In the genomic region with DNA sequence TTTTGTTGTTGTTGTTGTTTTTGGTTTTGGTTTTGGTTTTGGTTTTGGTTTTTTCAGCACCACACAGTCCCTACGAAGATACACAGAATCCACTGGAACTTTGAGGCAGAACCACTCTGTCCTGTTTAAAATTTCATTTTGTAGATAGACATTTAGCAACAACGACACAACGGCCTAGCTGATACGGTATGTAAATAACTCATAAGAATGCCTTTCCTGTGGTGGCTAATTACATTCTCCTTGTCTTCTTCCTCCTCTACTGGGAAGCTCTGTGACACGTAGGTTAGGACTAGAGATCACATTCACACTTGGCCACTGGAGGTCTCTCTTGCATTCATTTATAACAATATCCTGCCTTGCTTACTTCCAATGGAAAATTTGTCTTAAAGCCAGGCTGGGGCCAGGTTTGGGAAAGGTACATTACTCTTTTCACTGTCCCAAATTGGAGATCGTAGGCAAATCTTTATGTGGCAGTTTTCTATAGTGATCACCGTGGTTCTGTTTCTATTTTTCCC, we compare ENCODE assay signal across 10 mouse cellular contexts. TPM values are rescaled to one million over a fixed set of nuclear protein-coding genes. Genes with fewer than 3 reads are reported as not detected.
DNase-seq lines count a peak whose midpoint lies in the region; ATAC-seq and TF ChIP-seq lines count a peak whose summit lies in the region.
"Had no signal": no experiment of that assay in that cellular context is flagged by ENCODE, and none has a peak within 500 bp of the region (broad histone marks: within the 10 kb centered on the region; RNA-seq: fewer than 3 reads in every experiment).

No protein-coding gene starts in this region.

- H3K79me2 ChIP-seq in CH12.LX (replicated peaks; ENCODE audit: control insufficient read depth, extremely low read depth, insufficient read depth, poor library complexity, severe bottlenecking): no peaks in the 10 kb centered on the region

- H3K4me3 ChIP-seq in hindbrain, embryonic 14.5 days (replicated peaks; ENCODE audit: low read length): no peak overlapping the region
- H3K4me3 ChIP-seq in hindbrain, embryonic 10.5 days: no peak overlapping the region
- H3K4me3 ChIP-seq in CH12.LX (replicated peaks in 1 of 3; ENCODE audit: low read depth in 2 of 3, low read length in 2 of 3, poor library complexity in 1 of 3): no peak overlapping the region
- H3K4me3 ChIP-seq in hindbrain, embryonic 16.5 days (ENCODE audit: low read length): no peak overlapping the region
- H3K4me3 ChIP-seq: liver, embryonic 13.5 days had no signal

- TF ChIP-seq CTCF in CH12.LX (conservative IDR thresholded peaks at IDR 0.05 in 1 of 2, IDR thresholded peaks at IDR 0.05 in 1 of 2; ENCODE audit: low read depth in 2 of 2, low read length in 2 of 2): peak in 1 of 2 experiments; percentile 57; a peak in 2 of 4 replicates

- 41% methylated on average over 7 of the region's 7 CpGs for WGBS in hindbrain, embryonic 14.5 days
- WGBS in hindbrain, embryonic 10.5 days: 45% methylated on average over 7 of the region's 7 CpGs
- 50% methylated on average over 7 of the region's 7 CpGs for WGBS in hindbrain, embryonic 16.5 days

- peak; percentile 57 for TF ChIP-seq RAD21 in CH12.LX (IDR thresholded peaks at IDR 0.05; ENCODE audit: low read depth, low read length)

- no peaks in the 10 kb centered on the region for H3K4me1 ChIP-seq in hindbrain, embryonic 14.5 days (replicated peaks; ENCODE audit: control insufficient read depth, insufficient read depth, low read length)
- H3K4me1 ChIP-seq in hindbrain, embryonic 10.5 days (replicated peaks): no peaks in the 10 kb centered on the region
- peaks cover 0 to 17% of the 10 kb centered on the region in 2 experiments; a peak in 2 of 4 replicates for H3K4me1 ChIP-seq in CH12.LX (ENCODE audit: control insufficient read depth in 1 of 2, insufficient read depth in 2 of 2)
- no peaks in the 10 kb centered on the region for H3K4me1 ChIP-seq in hindbrain, embryonic 16.5 days (ENCODE audit: control insufficient read depth, insufficient read depth, low read depth, low read length)
- H3K4me1 ChIP-seq: liver, embryonic 13.5 days had no signal

- no peak for TF ChIP-seq EP300 in CH12.LX (IDR thresholded peaks at IDR 0.05; ENCODE audit: low read length)

- no peak overlapping the region for H3K27ac ChIP-seq in hindbrain, embryonic 14.5 days
- no peak overlapping the region for H3K27ac ChIP-seq in hindbrain, embryonic 10.5 days
- no peak overlapping the region for H3K27ac ChIP-seq in CH12.LX (ENCODE audit: insufficient read depth, low read depth)
- H3K27ac ChIP-seq in hindbrain, embryonic 16.5 days (ENCODE audit: low read depth, low read length): no peak overlapping the region
- H3K27ac ChIP-seq: liver, embryonic 13.5 days had no signal

- dilution Hi-C loops in CH12.LX (cut with MboI; ENCODE audit: extremely low pct_ligation_motif_present, extremely low pct_unique_long_range_greater_than_20kb, low sequenced_read_pairs): no loop called here

- DNase-seq in hindbrain, embryonic 14.5 days (ENCODE audit: low spot score): peak; percentile 59
- DNase-seq in hindbrain, embryonic 10.5 days (ENCODE audit: low spot score): no peak
- DNase-seq in CH12.LX (ENCODE audit: extremely low read depth): peak; percentile 29
- DNase-seq in c-Kit-positive CD71-positive TER-119-positive erythroid progenitor cells, embryonic 14.5 days (ENCODE audit: low spot score): peak; percentile 0
- DNase-seq in lung, postnatal 25 days (ENCODE audit: low spot score): peak; percentile 7
- DNase-seq in urinary bladder, adult 18-20 months (ENCODE audit: low spot score in 2 of 2): no peak
- DNase-seq: liver, embryonic 13.5 days had no signal

- no peak overlapping the region for H3K9ac ChIP-seq in hindbrain, embryonic 14.5 days
- H3K9ac ChIP-seq in CH12.LX (ENCODE audit: insufficient read depth, low read depth): no peak overlapping the region
- H3K9ac ChIP-seq in hindbrain, embryonic 16.5 days (ENCODE audit: low read depth, low read length): no peak overlapping the region
- H3K9ac ChIP-seq: liver, embryonic 13.5 days had no signal

- no peak for ATAC-seq in hindbrain, embryonic 14.5 days (ENCODE audit: low FRiP score)
- ATAC-seq in hindbrain, embryonic 16.5 days: peak; percentile 75
- ATAC-seq in monocyte, adult 5-6 weeks (replicated peaks; ENCODE audit: insufficient number of reproducible peaks, low FRiP score, low TSS enrichment, poor library complexity, severe bottlenecking): no peak

- in situ Hi-C loops in CH12.LX (cut with MboI; ENCODE audit: low pct_ligation_motif_present, low pct_unique_long_range_greater_than_20kb, low sequenced_read_pairs): no loop called here

- no peak overlapping the region for H3K4me2 ChIP-seq in hindbrain, embryonic 14.5 days (replicated peaks)
- no peak overlapping the region for H3K4me2 ChIP-seq in CH12.LX (ENCODE audit: insufficient read depth, low read depth, poor library complexity, severe bottlenecking)
- H3K4me2 ChIP-seq in hindbrain, embryonic 16.5 days (ENCODE audit: low read length): no peak overlapping the region
- H3K4me2 ChIP-seq: liver, embryonic 13.5 days had no signal

- no peaks in the 10 kb centered on the region for H3K9me3 ChIP-seq in hindbrain, embryonic 14.5 days (ENCODE audit: control insufficient read depth, low read length)
- H3K9me3 ChIP-seq in hindbrain, embryonic 10.5 days: no peaks in the 10 kb centered on the region
- H3K9me3 ChIP-seq in CH12.LX (replicated peaks; ENCODE audit: low read length): no peaks in the 10 kb centered on the region
- H3K9me3 ChIP-seq in hindbrain, embryonic 16.5 days (ENCODE audit: control insufficient read depth, low read length): no peaks in the 10 kb centered on the region
- H3K9me3 ChIP-seq: liver, embryonic 13.5 days had no signal

- H3K27me3 ChIP-seq in hindbrain, embryonic 14.5 days (ENCODE audit: control insufficient read depth, insufficient read depth, low read length): no peaks in the 10 kb centered on the region
- H3K27me3 ChIP-seq in hindbrain, embryonic 10.5 days (ENCODE audit: insufficient read depth, poor library complexity, severe bottlenecking): no peaks in the 10 kb centered on the region
- no peaks in the 10 kb centered on the region for H3K27me3 ChIP-seq in CH12.LX (replicated peaks)
- H3K27me3 ChIP-seq in hindbrain, embryonic 16.5 days (replicated peaks; ENCODE audit: control insufficient read depth, insufficient read depth, low read length): no peaks in the 10 kb centered on the region
- H3K27me3 ChIP-seq: liver, embryonic 13.5 days had no signal

- TF ChIP-seq POLR2A in CH12.LX (IDR thresholded peaks at IDR 0.05; ENCODE audit: low read depth, low read length): no peak

- H3K36me3 ChIP-seq in hindbrain, embryonic 14.5 days (replicated peaks; ENCODE audit: control insufficient read depth, insufficient read depth): no peaks in the 10 kb centered on the region
- H3K36me3 ChIP-seq in hindbrain, embryonic 10.5 days: no peaks in the 10 kb centered on the region
- no peaks in the 10 kb centered on the region for H3K36me3 ChIP-seq in CH12.LX (replicated peaks in 1 of 2; ENCODE audit: control insufficient read depth in 1 of 2, insufficient read depth in 1 of 2, low read length in 1 of 2)
- H3K36me3 ChIP-seq in hindbrain, embryonic 16.5 days (ENCODE audit: control insufficient read depth, insufficient read depth, low read length): no peaks in the 10 kb centered on the region
- H3K36me3 ChIP-seq: liver, embryonic 13.5 days had no signal

TF ChIP-seq in CH12.LX, 34 proteins besides CTCF, POLR2A, EP300 and RAD21:
- TF ChIP-seq USF1 (IDR thresholded peaks at IDR 0.05; ENCODE audit: low read depth, low read length) (no peak), IRF4 (IDR thresholded peaks at IDR 0.05; ENCODE audit: low read depth, low read length) (no peak), MXI1 (IDR thresholded peaks at IDR 0.05; ENCODE audit: low read depth, low read length) (no peak), E2F4 (IDR thresholded peaks at IDR 0.05; ENCODE audit: insufficient replicate concordance, low read depth, low read length) (no peak), UBTF (IDR thresholded peaks at IDR 0.05; ENCODE audit: low read depth, low read length) (no peak), MAFK (IDR thresholded peaks at IDR 0.05; ENCODE audit: insufficient replicate concordance, low read length) (no peak), SMC3 (IDR thresholded peaks at IDR 0.05; ENCODE audit: low read depth, low read length) (peak; percentile 36; the same call in 1 of the 2 replicates), MAZ (IDR thresholded peaks at IDR 0.05; ENCODE audit: low read depth, low read length) (no peak)

RNA-seq across cellular contexts. Expression of a gene that starts 24.0 kb away (rescaled TPM):
- not detected in 2 replicates for polyA plus RNA-seq in hindbrain, embryonic 14.5 days (2014; fragmentation: Nextera tagmentation; extraction: Ambion mirVana)
- not detected in 2 replicates for polyA plus RNA-seq in hindbrain, embryonic 10.5 days (2016; fragmentation: Nextera tagmentation; extraction: Ambion mirVana)
- not detected in 2 replicates for total RNA-seq in CH12.LX (2012; rRNA removed)
- total RNA-seq in CH12.LX (2014; rRNA removed): not detected in 2 replicates
- polyA plus RNA-seq in CH12.LX (2012; ENCODE audit: insufficient read length, low read depth): not detected in 2 replicates
- polyA plus RNA-seq in hindbrain, embryonic 16.5 days (2015; fragmentation: Nextera tagmentation; extraction: Ambion mirVana): not detected in 2 replicates
- not detected in 3 replicates for total RNA-seq in monocyte, adult 5-6 weeks (2017)
- polyA plus RNA-seq: liver, embryonic 13.5 days; stomach, embryonic 16.5 days had no signal

Comparison
In these comparisons a context has a peak if more than half of its experiments do, and no peak if none do; other contexts are left out.
1. DNase-seq: peak in hindbrain, embryonic 14.5 days (single experiment), CH12.LX (single experiment), c-Kit-positive CD71-positive TER-119-positive erythroid progenitor cells, embryonic 14.5 days (single experiment) and lung, postnatal 25 days (single experiment); none in hindbrain, embryonic 10.5 days (single experiment) and urinary bladder, adult 18-20 months (0 of 2).